Mouse (Mus musculus) erythroblast, embryonic 14.5 days (primary cell): ENCODE data around the gene Elk4.

Source experiments
- GATA1 ChIP-seq: IDR thresholded peaks from 2 replicates; pipeline ENCODE4 v1.6.1; 2012; ENCODE audit warnings: low read length, inconsistent platforms, mixed read lengths
- TAL1 ChIP-seq: IDR thresholded peaks from 3 replicates; pipeline ENCODE4 v1.6.1; 2012; ENCODE audit warnings: low read length, inconsistent platforms, mixed read lengths

- TF ChIP-seq GATA1 (no peak), TAL1 (no peak)
Observed at GRCm38 (mm10) chr1:132005466-132005865, 1.9 kb upstream of the Elk4 start.
